Mouse (Mus musculus) liver, postnatal 0 days (tissue): ENCODE measurements at regions not wholly inside any gene's neighbourhood (a gene's known extent, or its start where the extent isn't known, plus 50 kb on each side); places are given as distances from the start of the nearest gene placed in this dataset.

Experiments used
- ATAC-seq: fragments of 200-750 bp; cut with Nextera tagmentation; 2 replicates; pipeline ENCODE4 v1.8.0; 2017; ENCODE audit warnings: mild to moderate bottlenecking, moderate library complexity
- DNase-seq: peaks from one replicate; pipeline ENCODE4 v3.0.0-alpha.2; 2016
- H3K27ac ChIP-seq: fragments of 300-500 bp; sonication (generic); 2 replicates; pipeline ENCODE4 v1.5.1; 2014; ENCODE audit warnings: antibody characterized with exemption, moderate library complexity, mild to moderate bottlenecking, low read depth
- H3K27me3 ChIP-seq: fragments of 300-500 bp; sonication (generic); 2 replicates; pipeline ENCODE4 v1.6.1; 2014; ENCODE audit warnings: low read length, control low read depth, mixed read lengths; ENCODE audit not compliant: insufficient read depth
- H3K36me3 ChIP-seq: fragments of 300-500 bp; sonication (generic); replicated peaks from 2 replicates; pipeline ENCODE4 v1.6.1; 2014; ENCODE audit warnings: mild to moderate bottlenecking, control low read depth, low read length, moderate library complexity, mixed read lengths; ENCODE audit not compliant: insufficient read depth
- H3K4me1 ChIP-seq: fragments of 300-500 bp; sonication (generic); 2 replicates; pipeline ENCODE4 v1.6.1; 2014; ENCODE audit warnings: antibody characterized with exemption, mild to moderate bottlenecking, control low read depth; ENCODE audit not compliant: insufficient read depth
- H3K4me2 ChIP-seq: fragments of 300-500 bp; sonication (generic); 2 replicates; pipeline ENCODE4 v1.6.1; 2014; ENCODE audit warnings: low read depth, mild to moderate bottlenecking, low read length, moderate library complexity, mixed read lengths
- H3K4me3 ChIP-seq: fragments of 300-500 bp; sonication (generic); 2 replicates; pipeline ENCODE4 v1.5.1; 2014; ENCODE audit warnings: low read depth, low read length
- H3K9ac ChIP-seq: fragments of 300-500 bp; sonication (generic); replicated peaks from 2 replicates; pipeline ENCODE4 v1.6.1; 2014; ENCODE audit warnings: mild to moderate bottlenecking, moderate library complexity
- H3K9me3 ChIP-seq: fragments of 300-500 bp; sonication (generic); 2 replicates; pipeline ENCODE4 v1.6.1; 2016; ENCODE audit warnings: mild to moderate bottlenecking, control low read depth, low read length, mixed read lengths
- CTCF ChIP-seq: sonication (generic); IDR thresholded peaks from 2 replicates; pipeline ENCODE4 v1.5.1; 2016; ENCODE audit warnings: antibody characterized with exemption, low read depth
- EP300 ChIP-seq: IDR thresholded peaks from 2 replicates; pipeline ENCODE4 v1.6.1; 2016; ENCODE audit warnings: antibody characterized with exemption, low read depth, mild to moderate bottlenecking
- WGBS: fragments of 180-500 bp; shearing (Covaris S2); extraction: QIAGEN DNeasy Blood & Tissue Kit; methylation state at CpG from one replicate; pipeline ENCODE4 v1.1.7; 2014; ENCODE audit not compliant: insufficient replicate concordance; 5-methylcytosine and 5-hydroxymethylcytosine counted together

GRCm38 (mm10) chr4:29078391-29078790, 265.5 kb downstream of the Epha7 start:
- H3K4me3 ChIP-seq, result no peak overlapping the region
- no peaks in the 10 kb centered on the region for H3K4me1 ChIP-seq
- no peak overlapping the region for H3K27ac ChIP-seq
- H3K9ac ChIP-seq, result no peak overlapping the region
- no peaks in the 10 kb centered on the region for H3K9me3 ChIP-seq
- TF ChIP-seq EP300 (no peak), CTCF (no peak)
- no peaks in the 10 kb centered on the region for H3K27me3 ChIP-seq
- no peak for DNase-seq
- WGBS, result 93% methylated on average over 3 of the region's 3 CpGs
- no peak for ATAC-seq
- no peak overlapping the region for H3K4me2 ChIP-seq
- H3K36me3 ChIP-seq, result no peaks in the 10 kb centered on the region

GRCm38 (mm10) chr4:29083545-29084290, 270.8 kb downstream of the Epha7 start:
- H3K9me3 ChIP-seq, result no peaks in the 10 kb centered on the region
- H3K27ac ChIP-seq, result no peak overlapping the region
- H3K4me2 ChIP-seq, result no peak overlapping the region
- no peak for DNase-seq
- no peaks in the 10 kb centered on the region for H3K36me3 ChIP-seq
- no peak overlapping the region for H3K4me3 ChIP-seq
- H3K4me1 ChIP-seq, result no peaks in the 10 kb centered on the region
- no peak for TF ChIP-seq CTCF
- TF ChIP-seq EP300, result no peak
- no peaks in the 10 kb centered on the region for H3K27me3 ChIP-seq
- H3K9ac ChIP-seq, result no peak overlapping the region
- 59% methylated on average over 5 of the region's 5 CpGs for WGBS
- ATAC-seq, result no peak

DNA sequence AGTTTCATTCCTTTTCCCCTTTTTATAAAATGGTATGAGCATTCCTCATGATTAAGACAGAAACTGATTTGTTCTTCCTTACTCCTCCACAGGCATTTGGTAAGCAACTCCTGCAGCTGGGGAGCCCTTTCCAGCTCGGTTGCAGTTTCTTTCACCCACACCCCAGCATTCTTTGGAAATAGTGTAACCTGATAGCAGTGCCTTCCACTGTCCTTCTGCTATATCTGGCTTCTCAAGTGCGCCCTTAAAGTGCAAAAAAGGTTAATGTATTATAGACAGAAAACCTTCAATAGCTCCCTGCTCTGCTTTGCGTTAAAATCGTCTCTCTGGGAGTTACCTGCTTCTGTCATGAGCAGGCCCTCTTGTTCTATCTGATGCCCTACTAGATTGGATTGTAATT, 278.0 kb downstream of the Epha7 start:
- H3K27ac ChIP-seq, result no peak overlapping the region
- no peaks in the 10 kb centered on the region for H3K9me3 ChIP-seq
- no peaks in the 10 kb centered on the region for H3K27me3 ChIP-seq
- no peak overlapping the region for H3K9ac ChIP-seq
- TF ChIP-seq EP300 (no peak), CTCF (no peak)
- 51% methylated on average over 4 of the region's 4 CpGs for WGBS
- DNase-seq (no peak), ATAC-seq (no peak)
- H3K4me1 ChIP-seq, result no peaks in the 10 kb centered on the region
- H3K4me2 ChIP-seq, result no peak overlapping the region
- H3K4me3 ChIP-seq, result no peak overlapping the region
- no peaks in the 10 kb centered on the region for H3K36me3 ChIP-seq

DNA sequence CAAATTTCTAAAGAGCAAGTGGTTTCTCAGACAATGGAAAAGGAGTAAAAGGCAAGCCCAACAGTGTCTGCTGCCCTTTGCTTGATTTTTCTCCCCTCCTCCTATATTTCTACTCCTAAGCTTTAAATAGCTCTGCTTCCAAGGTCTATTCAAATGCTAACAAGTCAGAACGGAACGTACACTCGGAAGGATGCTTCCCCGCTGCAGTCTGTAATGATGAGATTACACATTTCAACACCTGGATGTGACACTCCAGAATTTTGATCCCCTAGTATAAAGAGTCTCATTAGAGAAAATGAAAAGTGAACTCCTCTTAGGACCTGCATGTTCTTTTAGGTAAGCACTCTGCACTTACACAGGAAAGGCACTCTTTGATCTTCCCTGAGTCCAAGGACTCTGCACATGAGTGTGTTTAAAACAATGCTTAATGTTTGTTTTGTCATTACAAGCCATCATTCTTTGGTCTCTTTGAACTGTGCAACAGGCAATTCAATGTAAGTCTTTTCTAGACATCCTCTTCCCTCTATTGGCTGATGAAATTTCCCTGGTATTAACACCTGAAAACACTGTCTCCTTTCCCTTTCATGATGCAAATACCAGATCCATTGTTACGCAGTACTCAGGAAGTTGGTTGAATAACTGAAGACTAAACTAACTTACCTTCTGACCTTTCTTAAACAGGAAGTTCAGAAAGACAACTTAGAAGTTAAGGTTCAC, 278.7 kb downstream of the Epha7 start:
- H3K27ac ChIP-seq, result no peak overlapping the region
- H3K4me1 ChIP-seq, result no peaks in the 10 kb centered on the region
- no peak overlapping the region for H3K4me3 ChIP-seq
- H3K36me3 ChIP-seq, result no peaks in the 10 kb centered on the region
- no peaks in the 10 kb centered on the region for H3K27me3 ChIP-seq
- 70% methylated on average over 5 of the region's 5 CpGs for WGBS
- H3K4me2 ChIP-seq, result no peak overlapping the region
- no peak for ATAC-seq
- no peaks in the 10 kb centered on the region for H3K9me3 ChIP-seq
- TF ChIP-seq CTCF, result no peak
- no peak for DNase-seq
- H3K9ac ChIP-seq, result no peak overlapping the region

DNA sequence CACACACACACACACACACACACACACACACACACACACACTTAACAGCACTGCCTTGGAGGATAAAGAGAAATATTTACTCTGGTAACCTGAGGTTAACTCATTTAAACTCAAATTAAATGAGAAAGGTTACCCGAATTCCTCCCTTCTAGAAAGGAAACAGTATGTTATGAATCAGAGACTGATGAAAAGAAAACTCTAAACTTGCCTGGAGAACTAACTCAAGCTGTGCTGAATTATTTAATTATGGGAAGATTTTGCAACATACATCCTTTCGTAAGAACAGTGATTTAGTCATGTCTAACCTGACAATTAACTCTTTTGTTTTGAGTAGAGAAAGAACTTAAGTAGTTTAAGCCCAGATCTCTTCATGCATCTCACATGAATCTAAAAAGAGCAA, 289.4 kb downstream of the Epha7 start:
- Histone ChIP-seq H3K4me2 (no peak overlapping the region), H3K36me3 (no peaks in the 10 kb centered on the region), H3K4me1 (no peaks in the 10 kb centered on the region), H3K27me3 (no peaks in the 10 kb centered on the region), H3K4me3 (no peak overlapping the region), H3K9me3 (no peaks in the 10 kb centered on the region), H3K9ac (no peak overlapping the region), H3K27ac (no peak overlapping the region)
- WGBS, result 73% methylated on average over 2 of the region's 2 CpGs
- TF ChIP-seq CTCF (no peak), EP300 (no peak)
- DNase-seq, result no peak
- no peak for ATAC-seq

GRCm38 (mm10) chr4:29103414-29103813, 290.5 kb downstream of the Epha7 start:
- Histone ChIP-seq H3K9me3 (no peaks in the 10 kb centered on the region), H3K4me1 (no peaks in the 10 kb centered on the region), H3K4me3 (no peak overlapping the region), H3K36me3 (no peaks in the 10 kb centered on the region), H3K27me3 (no peaks in the 10 kb centered on the region), H3K4me2 (no peak overlapping the region), H3K27ac (no peak overlapping the region), H3K9ac (no peak overlapping the region)
- ATAC-seq, result no peak
- WGBS, result 66% methylated on average over 1 of the region's 1 CpGs
- no peak for TF ChIP-seq CTCF
- TF ChIP-seq EP300, result no peak
- DNase-seq, result no peak
